In genomic region chr5:129177697-129178511, GRCm38 (mm10) we compare ENCODE assay signal across 8 mouse cellular contexts.
A peak's percentile ranks its signal among the peaks of the same experiment; 100 is the strongest.
DNase-seq lines count a peak whose midpoint lies in the region; ATAC-seq lines count a peak whose summit lies in the region.

No protein-coding gene starts in this region.

- intact Hi-C loops in left cerebral cortex, postnatal 4 days (cut with DNase I): loop anchor here (5.0 kb wide), 2 partner anchors 116 to 404 kb away; partner anchors contain the start of gene Mmp17

- H3K27ac ChIP-seq in midbrain, embryonic 11.5 days (ENCODE audit: low read depth, low read length): no peak overlapping the region

- WGBS in midbrain, embryonic 11.5 days: 49% methylated on average over 14 of the region's 14 CpGs

- H3K36me3 ChIP-seq in midbrain, embryonic 11.5 days (ENCODE audit: control insufficient read depth, insufficient read depth, low read length): no peaks in the 10 kb centered on the region

- H3K9me3 ChIP-seq in midbrain, embryonic 11.5 days (ENCODE audit: control insufficient read depth, low read length): no peaks in the 10 kb centered on the region

- ATAC-seq in granulocyte monocyte progenitor cell, adult 5-6 weeks (replicated peaks; ENCODE audit: poor library complexity, severe bottlenecking): peak; percentile 96
- ATAC-seq in midbrain, embryonic 11.5 days (ENCODE audit: low FRiP score): peak; percentile 62

- 0 out of 2 replicates have a peak, but pooled peaks cover 4% of the 10 kb centered on the region for H3K4me1 ChIP-seq in midbrain, embryonic 11.5 days (ENCODE audit: control insufficient read depth, insufficient read depth, low read length)

- H3K9ac ChIP-seq in midbrain, embryonic 11.5 days (ENCODE audit: low read length): no peak overlapping the region

- H3K4me3 ChIP-seq in midbrain, embryonic 11.5 days (ENCODE audit: low read depth, low read length): no peak overlapping the region

- no peaks in the 10 kb centered on the region for H3K27me3 ChIP-seq in midbrain, embryonic 11.5 days (ENCODE audit: control insufficient read depth, insufficient read depth, low read length)

- H3K4me2 ChIP-seq in midbrain, embryonic 11.5 days: no peak overlapping the region

- DNase-seq in adrenal gland, adult 2 months: peak; percentile 87
- DNase-seq in embryo, embryonic 11.5 days (ENCODE audit: low read depth, low spot score): peak; percentile 75
- peak; percentile 65 for DNase-seq in kidney, adult 11 months
- DNase-seq in left cerebral cortex, postnatal 4 days: peak; percentile 91
- DNase-seq in midbrain, embryonic 11.5 days (ENCODE audit: low spot score, missing footprints): peak; percentile 98
- DNase-seq in right cerebral cortex, postnatal 4 days: peak; percentile 96
- peak; percentile 37 for DNase-seq in yolk sac, embryonic 10.5 days (ENCODE audit: low spot score)

Comparison
In these comparisons a context has a peak if more than half of its experiments do, and no peak if none do; other contexts are left out.
1. DNase-seq: peak in every context shown above with its lines; median percentile 98 in midbrain, embryonic 11.5 days; 96 in right cerebral cortex, postnatal 4 days; 91 in left cerebral cortex, postnatal 4 days; 87 in adrenal gland, adult 2 months; 75 in embryo, embryonic 11.5 days; 65 in kidney, adult 11 months; 37 in yolk sac, embryonic 10.5 days.